Mouse (Mus musculus) E14TG2a.4 (cell line): ENCODE data around the gene Pygm.

Experiments
- CTCF ChIP-seq: conservative IDR thresholded peaks from 2 replicates; pipeline ENCODE4 v1.5.1; 2014; ENCODE audit warnings: low read length
- NANOG ChIP-seq: IDR thresholded peaks from 2 replicates; pipeline ENCODE4 v1.6.1; 2014; ENCODE audit warnings: borderline replicate concordance, low read length, mixed read lengths
- POU5F1 ChIP-seq: IDR thresholded peaks from 2 replicates; pipeline ENCODE4 v1.6.1; 2014; ENCODE audit warnings: low read length, borderline replicate concordance

DNA sequence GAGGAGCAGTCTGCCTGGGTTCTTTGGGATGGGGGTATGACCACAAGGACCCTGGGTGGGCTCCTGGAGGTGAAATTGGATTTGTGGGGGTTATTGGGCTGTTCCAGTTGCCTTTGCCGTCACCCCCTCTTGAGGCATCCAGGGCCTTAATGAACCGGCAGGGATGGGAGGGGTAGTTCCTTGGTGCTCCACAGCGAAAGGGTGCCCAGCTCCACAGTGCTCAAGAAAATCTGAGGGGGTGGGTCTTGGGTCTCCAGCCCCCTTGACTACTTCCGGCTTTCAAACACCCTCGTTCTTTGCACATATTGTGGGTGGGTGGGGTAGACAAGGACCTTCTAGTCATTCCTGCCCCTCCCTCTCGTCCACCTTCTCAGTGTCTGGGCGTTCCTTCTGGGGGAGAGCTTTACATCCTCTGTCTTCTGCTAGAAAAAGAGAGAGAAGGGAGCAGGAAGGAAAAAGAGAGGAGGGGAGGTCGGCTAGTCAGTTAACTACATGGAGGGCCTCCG is 35.7 kb downstream of the Pygm start:
- TF ChIP-seq CTCF = no peak
- TF ChIP-seq POU5F1 = no peak
- no peak for TF ChIP-seq NANOG
